Mouse (Mus musculus) 3134 (cell line): ENCODE results near the gene Brwd3.

Experiments
- DNase-seq: peaks from one replicate; pipeline ENCODE4 v3.0.0-alpha.2; 2011; ENCODE audit warnings: low spot score; ENCODE audit not compliant: insufficient read length; ENCODE audit errors: extremely low read depth

Brwd3 gene

GRCm38 (mm10) chrX:108834090-108834774 lies at the start of gene Brwd3:
Gene Brwd3 (minus strand): TSS chrX:108834372.
- DNase-seq: peak; percentile 82

- no peak for DNase-seq
These were observed 28.5 kb upstream of the Brwd3 start for GRCm38 (mm10) chrX:108862632-108863031.

GRCm38 (mm10) chrX:108842705-108843104 lies 8.5 kb upstream of the Brwd3 start:
- no peak for DNase-seq

- no peak for DNase-seq
These were observed 2.2 kb upstream of the Brwd3 start for GRCm38 (mm10) chrX:108836416-108836815.

GRCm38 (mm10) chrX:108835233-108835632 lies 1.1 kb upstream of the Brwd3 start:
- DNase-seq: no peak

- peak; percentile 57 for DNase-seq
These were observed 671 bp downstream of the Brwd3 start for GRCm38 (mm10) chrX:108833381-108834020.

- DNase-seq: peak; percentile 58
These were observed 1.4 kb downstream of the Brwd3 start for GRCm38 (mm10) chrX:108832674-108833189.

GRCm38 (mm10) chrX:108831231-108831630 lies 2.9 kb downstream of the Brwd3 start:
- DNase-seq: no peak

GRCm38 (mm10) chrX:108828111-108828510 lies 6.1 kb downstream of the Brwd3 start:
- DNase-seq: no peak

- DNase-seq: no peak
These were observed 36.9 kb downstream of the Brwd3 start for GRCm38 (mm10) chrX:108797268-108797667.

- no peak for DNase-seq
These were observed 50.4 kb downstream of the Brwd3 start for GRCm38 (mm10) chrX:108783724-108784123.

GRCm38 (mm10) chrX:108731755-108732154 lies 102.4 kb downstream of the Brwd3 start:
- DNase-seq: peak; percentile 14

- DNase-seq: no peak
These were observed 104.6 kb downstream of the Brwd3 start for GRCm38 (mm10) chrX:108729564-108729963.

- no peak for DNase-seq
These were observed 105.1 kb downstream of the Brwd3 start for GRCm38 (mm10) chrX:108729068-108729467.

- DNase-seq: no peak
These were observed 105.8 kb downstream of the Brwd3 start for GRCm38 (mm10) chrX:108728334-108728733.

- DNase-seq: no peak
These were observed 109.9 kb downstream of the Brwd3 start for GRCm38 (mm10) chrX:108724241-108724640.

GRCm38 (mm10) chrX:108722447-108722846 lies 111.7 kb downstream of the Brwd3 start:
- no peak for DNase-seq

- no peak for DNase-seq
These were observed 129.9 kb downstream of the Brwd3 start for GRCm38 (mm10) chrX:108704312-108704711.
